Mouse (Mus musculus) bone marrow, adult 2 months (tissue): ENCODE measurements around the gene Kif1b.

Experiments
- CTCF ChIP-seq: fragments of 200-500 bp; IDR thresholded peaks from 2 replicates; pipeline ENCODE4 v1.5.1; 2011; ENCODE audit warnings: low read length, control low read depth; ENCODE audit not compliant: control insufficient read depth, insufficient read depth
- POLR2A ChIP-seq: fragments of 200-500 bp; IDR thresholded peaks from 2 replicates; pipeline ENCODE4 v1.6.1; 2011; ENCODE audit warnings: low read depth, mild to moderate bottlenecking, control low read depth, low read length, borderline replicate concordance; ENCODE audit not compliant: control insufficient read depth

DNA sequence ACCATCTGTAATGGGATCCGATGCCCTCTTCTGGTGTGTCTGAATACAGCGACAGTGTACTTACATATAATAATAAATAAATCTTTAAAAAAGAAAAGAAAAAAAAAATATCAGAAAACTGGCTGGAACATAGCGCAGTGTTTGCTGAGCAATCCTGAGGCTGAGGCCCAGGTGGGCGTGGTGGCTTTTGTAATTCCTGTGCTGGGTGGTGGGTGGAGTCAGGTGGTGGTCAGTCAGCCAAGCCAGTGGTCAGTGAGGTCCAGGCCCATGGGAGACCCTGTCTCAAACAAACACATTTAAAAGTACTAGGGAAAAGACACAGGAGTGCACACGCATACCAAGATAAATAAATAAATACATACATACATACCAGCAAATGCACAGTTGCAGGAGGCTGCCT is 135.4 kb downstream of the Kif1b start:
- TF ChIP-seq POLR2A (no peak), CTCF (no peak)
